Mouse (Mus musculus): ENCODE results near the gene Rps6ka1. TPM values are rescaled to one million over a fixed set of nuclear protein-coding genes. Genes with fewer than 3 reads are reported as not detected.

Rps6ka1 gene
- polyA plus RNA-seq, 1 experiment from 2014 or later, result 47.6 TPM

- H3K36me3 ChIP-seq (ENCODE audit: control insufficient read depth, insufficient read depth, low read length), result no peaks in the 10 kb centered on the region
- H3K4me1 ChIP-seq (ENCODE audit: control insufficient read depth, insufficient read depth, low read length), result peaks cover 16% of the 10 kb centered on the region
- H3K27ac ChIP-seq (replicated peaks; ENCODE audit: low read depth, low read length), result 0 out of 2 replicates have a peak overlapping the region, but pooled peaks have one; percentile 32
- H3K4me2 ChIP-seq (ENCODE audit: low read depth, severe bottlenecking), result peak overlapping the region; percentile 93
- 0 out of 2 replicates have a peak overlapping the region, but pooled peaks have one; percentile 8 for H3K9ac ChIP-seq (ENCODE audit: low read length)
- DNase-seq (ENCODE audit: low spot score) (peak; percentile 43), ATAC-seq (ENCODE audit: insufficient number of reproducible peaks, low FRiP score, low TSS enrichment, low read depth) (0 out of 2 replicates have a peak, but pooled peaks have one; percentile 35)
- H3K27me3 ChIP-seq (ENCODE audit: control insufficient read depth, insufficient read depth, low read length), result no peaks in the 10 kb centered on the region
- H3K4me3 ChIP-seq (ENCODE audit: low read depth, low read length), result no peak overlapping the region; the same call in 1 of the 2 replicates
- H3K9me3 ChIP-seq (ENCODE audit: control insufficient read depth, low read length), result no peaks in the 10 kb centered on the region
- 11% methylated on average over 10 of the region's 10 CpGs for WGBS
Observed at GRCm38 (mm10) chr4:133885991-133886501, 1.6 kb downstream of the Rps6ka1 start.

GRCm38 (mm10) chr4:133885331-133885730, 2.3 kb downstream of the Rps6ka1 start:
- 74% methylated on average over 4 of the region's 4 CpGs for whole genome bisulfite sequencing
- H3K27ac ChIP-seq (replicated peaks; ENCODE audit: low read depth, low read length), result no peak overlapping the region
- H3K27me3 ChIP-seq (ENCODE audit: control insufficient read depth, insufficient read depth, low read length), result no peaks in the 10 kb centered on the region
- H3K4me3 ChIP-seq (ENCODE audit: low read depth, low read length), result no peak overlapping the region
- DNase-seq (ENCODE audit: low spot score) (no peak), ATAC-seq (ENCODE audit: insufficient number of reproducible peaks, low FRiP score, low TSS enrichment, low read depth) (no peak)
- H3K9ac ChIP-seq (ENCODE audit: low read length), result no peak overlapping the region
- H3K9me3 ChIP-seq (ENCODE audit: control insufficient read depth, low read length), result no peaks in the 10 kb centered on the region
- no peak overlapping the region for H3K4me2 ChIP-seq (ENCODE audit: low read depth, severe bottlenecking)
- 0 out of 2 replicates have a peak, but pooled peaks cover 2% of the 10 kb centered on the region for H3K36me3 ChIP-seq (ENCODE audit: control insufficient read depth, insufficient read depth, low read length)
- peaks cover 16% of the 10 kb centered on the region for H3K4me1 ChIP-seq (ENCODE audit: control insufficient read depth, insufficient read depth, low read length)

DNA sequence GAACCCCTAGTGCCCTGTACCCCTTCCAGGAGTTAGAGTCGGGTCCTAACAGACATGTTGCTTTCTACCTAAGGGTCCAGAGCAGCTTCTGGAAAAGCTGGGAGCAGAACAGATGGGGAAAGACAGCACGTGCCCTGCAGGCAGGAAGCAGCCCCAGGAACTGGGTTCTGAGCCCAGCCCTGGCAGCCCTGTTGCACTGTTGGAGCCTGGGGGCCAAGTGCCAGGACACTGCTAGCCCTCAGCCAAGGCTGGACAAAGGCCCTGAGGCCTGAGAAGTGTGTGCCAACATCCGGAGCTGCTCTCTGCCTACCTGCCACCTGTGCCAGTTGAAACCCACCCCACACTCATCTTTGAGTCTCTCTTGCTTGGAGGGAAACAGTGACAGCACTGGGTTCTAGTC, 2.7 kb downstream of the Rps6ka1 start:
- H3K36me3 ChIP-seq (ENCODE audit: control insufficient read depth, insufficient read depth, low read length), result 0 out of 2 replicates have a peak, but pooled peaks cover 2% of the 10 kb centered on the region
- H3K4me2 ChIP-seq (ENCODE audit: low read depth, severe bottlenecking), result no peak overlapping the region
- no peak overlapping the region for H3K9ac ChIP-seq (ENCODE audit: low read length)
- ATAC-seq (ENCODE audit: insufficient number of reproducible peaks, low FRiP score, low TSS enrichment, low read depth) (no peak), DNase-seq (ENCODE audit: low spot score) (no peak)
- H3K4me3 ChIP-seq (ENCODE audit: low read depth, low read length), result no peak overlapping the region
- no peaks in the 10 kb centered on the region for H3K27me3 ChIP-seq (ENCODE audit: control insufficient read depth, insufficient read depth, low read length)
- H3K4me1 ChIP-seq (ENCODE audit: control insufficient read depth, insufficient read depth, low read length), result peaks cover 16% of the 10 kb centered on the region
- H3K27ac ChIP-seq (replicated peaks; ENCODE audit: low read depth, low read length), result no peak overlapping the region
- no peaks in the 10 kb centered on the region for H3K9me3 ChIP-seq (ENCODE audit: control insufficient read depth, low read length)
- 86% methylated on average over 3 of the region's 3 CpGs for WGBS

GRCm38 (mm10) chr4:133884127-133884753, 3.4 kb downstream of the Rps6ka1 start:
- Histone ChIP-seq H3K4me1 (ENCODE audit: control insufficient read depth, insufficient read depth, low read length) (peaks cover 16% of the 10 kb centered on the region), H3K4me2 (ENCODE audit: low read depth, severe bottlenecking) (no peak overlapping the region), H3K4me3 (ENCODE audit: low read depth, low read length) (no peak overlapping the region), H3K27ac (replicated peaks; ENCODE audit: low read depth, low read length) (no peak overlapping the region), H3K36me3 (ENCODE audit: control insufficient read depth, insufficient read depth, low read length) (0 out of 2 replicates have a peak, but pooled peaks cover 2% of the 10 kb centered on the region), H3K9ac (ENCODE audit: low read length) (no peak overlapping the region), H3K9me3 (ENCODE audit: control insufficient read depth, low read length) (no peaks in the 10 kb centered on the region), H3K27me3 (ENCODE audit: control insufficient read depth, insufficient read depth, low read length) (no peaks in the 10 kb centered on the region)
- 87% methylated on average over 8 of the region's 8 CpGs for WGBS
- DNase-seq (ENCODE audit: low spot score) (no peak), ATAC-seq (ENCODE audit: insufficient number of reproducible peaks, low FRiP score, low TSS enrichment, low read depth) (no peak)

DNA sequence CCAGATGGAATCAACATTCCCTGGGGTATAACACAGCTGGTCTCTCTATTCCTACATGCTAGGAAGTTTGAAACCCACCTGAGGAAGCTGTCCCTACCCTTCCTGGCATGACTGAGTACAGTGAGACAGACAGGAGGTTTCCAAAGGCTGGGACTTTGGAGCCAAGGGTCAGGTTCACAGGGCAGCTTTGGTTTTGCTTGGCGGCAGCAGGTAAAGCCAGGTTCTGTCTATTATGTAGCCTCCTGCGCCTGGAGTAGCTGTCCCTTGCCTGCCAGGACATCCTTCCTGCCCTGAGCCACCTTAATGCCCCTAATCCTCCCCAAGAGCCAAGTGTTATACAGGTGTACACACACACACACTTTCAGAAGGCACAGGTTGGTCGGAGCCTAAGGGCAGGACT, 5.7 kb downstream of the Rps6ka1 start:
- Histone ChIP-seq H3K36me3 (ENCODE audit: control insufficient read depth, insufficient read depth, low read length) (0 out of 2 replicates have a peak, but pooled peaks cover 2% of the 10 kb centered on the region), H3K4me3 (ENCODE audit: low read depth, low read length) (no peak overlapping the region), H3K4me1 (ENCODE audit: control insufficient read depth, insufficient read depth, low read length) (peaks cover 15% of the 10 kb centered on the region), H3K4me2 (ENCODE audit: low read depth, severe bottlenecking) (no peak overlapping the region), H3K9ac (ENCODE audit: low read length) (no peak overlapping the region), H3K9me3 (ENCODE audit: control insufficient read depth, low read length) (no peaks in the 10 kb centered on the region), H3K27ac (replicated peaks; ENCODE audit: low read depth, low read length) (no peak overlapping the region), H3K27me3 (ENCODE audit: control insufficient read depth, insufficient read depth, low read length) (no peaks in the 10 kb centered on the region)
- ATAC-seq (ENCODE audit: insufficient number of reproducible peaks, low FRiP score, low TSS enrichment, low read depth) (no peak), DNase-seq (ENCODE audit: low spot score) (no peak)
- WGBS, result 89% methylated on average over 3 of the region's 3 CpGs

DNA sequence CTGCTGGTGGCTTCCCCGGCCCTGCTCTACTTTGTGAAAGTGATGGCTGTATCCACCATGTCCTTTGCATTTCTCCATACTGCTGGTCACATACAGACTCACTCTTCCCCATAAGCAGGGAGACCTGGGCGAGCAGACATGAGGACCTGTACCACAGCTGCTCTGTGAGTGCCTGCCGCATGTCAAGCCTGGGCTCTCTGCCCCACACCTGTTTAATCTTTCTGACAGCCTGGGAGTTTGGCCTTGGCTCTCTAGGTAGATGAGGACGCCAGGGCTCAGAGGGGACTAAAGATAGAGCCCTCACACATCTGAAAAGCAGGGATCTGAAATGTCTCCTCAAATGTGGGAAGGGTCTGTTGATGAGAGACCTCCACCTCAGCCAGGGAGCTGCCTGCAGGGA, 6.2 kb downstream of the Rps6ka1 start:
- H3K27ac ChIP-seq (replicated peaks; ENCODE audit: low read depth, low read length), result no peak overlapping the region
- DNase-seq (ENCODE audit: low spot score) (no peak), ATAC-seq (ENCODE audit: insufficient number of reproducible peaks, low FRiP score, low TSS enrichment, low read depth) (no peak)
- WGBS, result 77% methylated on average over 4 of the region's 4 CpGs
- H3K27me3 ChIP-seq (ENCODE audit: control insufficient read depth, insufficient read depth, low read length), result no peaks in the 10 kb centered on the region
- H3K36me3 ChIP-seq (ENCODE audit: control insufficient read depth, insufficient read depth, low read length), result 0 out of 2 replicates have a peak, but pooled peaks cover 2% of the 10 kb centered on the region
- H3K4me2 ChIP-seq (ENCODE audit: low read depth, severe bottlenecking), result no peak overlapping the region
- no peak overlapping the region for H3K9ac ChIP-seq (ENCODE audit: low read length)
- no peaks in the 10 kb centered on the region for H3K9me3 ChIP-seq (ENCODE audit: control insufficient read depth, low read length)
- no peak overlapping the region for H3K4me3 ChIP-seq (ENCODE audit: low read depth, low read length)
- peaks cover 11% of the 10 kb centered on the region for H3K4me1 ChIP-seq (ENCODE audit: control insufficient read depth, insufficient read depth, low read length)

DNA sequence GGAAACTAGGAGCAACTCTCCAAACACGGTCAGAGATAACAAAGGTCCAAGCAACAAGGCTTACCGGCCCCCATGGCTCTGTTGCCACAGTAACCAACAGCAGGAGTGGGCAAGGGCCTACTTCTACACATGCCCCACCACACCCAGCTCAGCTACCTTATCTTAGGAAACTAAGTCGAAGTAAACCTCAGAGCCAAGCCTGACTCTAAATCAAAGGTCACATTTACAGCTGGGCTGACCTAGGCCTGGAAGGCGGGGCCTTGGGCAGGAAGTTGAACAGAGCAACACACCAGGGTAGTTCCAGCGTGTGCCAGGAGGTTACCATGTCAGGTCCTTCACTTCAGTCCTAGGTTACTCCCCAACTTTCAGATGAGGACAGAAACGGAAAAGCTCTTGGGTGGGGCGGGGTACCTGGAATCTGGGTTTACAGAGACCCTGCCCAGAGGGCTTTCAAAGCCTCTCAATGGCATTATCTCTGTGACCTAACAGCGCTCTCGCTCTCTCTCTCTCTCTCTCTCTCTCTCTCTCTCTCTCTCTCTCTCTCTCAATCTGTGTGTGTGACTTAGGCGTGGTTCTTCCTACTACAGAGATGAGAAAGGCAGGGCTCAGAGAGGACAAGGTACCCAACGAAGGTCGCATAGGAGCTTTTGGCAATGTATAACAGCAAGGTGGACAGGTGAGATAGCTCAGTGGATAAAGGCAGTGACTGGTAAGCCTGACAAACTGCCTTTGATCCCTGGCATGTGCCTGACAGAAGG, 8.3 kb downstream of the Rps6ka1 start:
- no peak overlapping the region for H3K9ac ChIP-seq (ENCODE audit: low read length)
- DNase-seq (ENCODE audit: low spot score), result no peak
- no peak overlapping the region for H3K4me3 ChIP-seq (ENCODE audit: low read depth, low read length)
- no peak overlapping the region for H3K27ac ChIP-seq (replicated peaks; ENCODE audit: low read depth, low read length)
- WGBS, result 67% methylated on average over 12 of the region's 12 CpGs
- H3K27me3 ChIP-seq (ENCODE audit: control insufficient read depth, insufficient read depth, low read length), result no peaks in the 10 kb centered on the region
- no peak overlapping the region for H3K4me2 ChIP-seq (ENCODE audit: low read depth, severe bottlenecking)
- 0 out of 2 replicates have a peak, but pooled peaks cover 2% of the 10 kb centered on the region for H3K36me3 ChIP-seq (ENCODE audit: control insufficient read depth, insufficient read depth, low read length)
- H3K4me1 ChIP-seq (ENCODE audit: control insufficient read depth, insufficient read depth, low read length), result no peaks in the 10 kb centered on the region
- ATAC-seq (ENCODE audit: insufficient number of reproducible peaks, low FRiP score, low TSS enrichment, low read depth), result no peak
- no peaks in the 10 kb centered on the region for H3K9me3 ChIP-seq (ENCODE audit: control insufficient read depth, low read length)

DNA sequence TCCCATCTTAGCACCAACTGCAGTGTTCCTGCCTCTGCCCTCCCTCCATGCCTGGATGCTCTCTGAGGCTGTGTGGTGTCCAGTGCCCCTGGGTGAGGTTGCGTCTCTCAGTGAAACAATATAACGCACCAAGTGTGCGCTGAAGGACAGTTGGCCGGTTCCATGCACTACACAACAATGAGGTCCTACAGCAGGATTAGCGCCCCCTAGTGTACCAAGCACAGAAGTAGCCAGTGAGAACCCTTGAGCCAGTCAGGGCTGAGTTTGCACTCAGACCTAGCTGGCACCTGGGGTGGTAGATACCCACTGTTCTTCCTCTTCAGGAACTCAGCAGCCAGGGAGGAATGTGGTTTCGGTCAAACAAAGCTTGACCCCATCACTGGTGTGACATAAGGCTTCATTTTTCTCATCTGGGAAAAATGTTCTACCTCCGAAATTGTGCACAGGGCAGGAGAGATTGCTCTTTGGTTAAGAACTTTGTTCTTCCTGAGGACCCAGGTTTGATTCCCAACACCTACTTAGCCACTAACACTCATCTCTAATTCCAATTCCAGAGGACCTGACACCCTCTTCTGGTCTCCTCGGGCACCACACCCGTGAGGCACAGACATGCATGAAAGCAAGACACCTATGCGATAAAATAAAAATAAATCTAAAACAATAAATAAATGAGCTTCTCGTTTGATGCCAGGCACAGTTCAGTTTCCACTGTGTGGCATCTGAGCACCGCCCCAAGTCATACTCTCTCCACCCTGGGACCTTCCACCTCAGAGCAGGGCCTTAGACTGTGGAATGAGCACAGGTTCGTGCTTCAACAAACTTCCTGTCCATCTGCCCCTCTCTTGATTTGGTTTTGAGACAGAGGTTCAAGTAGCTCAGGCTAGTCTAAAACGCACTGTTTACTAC, 9.5 kb downstream of the Rps6ka1 start:
- H3K27me3 ChIP-seq (ENCODE audit: control insufficient read depth, insufficient read depth, low read length), result no peaks in the 10 kb centered on the region
- no peak overlapping the region for H3K4me2 ChIP-seq (ENCODE audit: low read depth, severe bottlenecking)
- ATAC-seq (ENCODE audit: insufficient number of reproducible peaks, low FRiP score, low TSS enrichment, low read depth), result no peak
- no peak overlapping the region for H3K4me3 ChIP-seq (ENCODE audit: low read depth, low read length)
- 0 out of 2 replicates have a peak, but pooled peaks cover 2% of the 10 kb centered on the region for H3K36me3 ChIP-seq (ENCODE audit: control insufficient read depth, insufficient read depth, low read length)
- H3K27ac ChIP-seq (replicated peaks; ENCODE audit: low read depth, low read length), result no peak overlapping the region
- WGBS, result 88% methylated on average over 14 of the region's 14 CpGs
- no peaks in the 10 kb centered on the region for H3K4me1 ChIP-seq (ENCODE audit: control insufficient read depth, insufficient read depth, low read length)
- no peak overlapping the region for H3K9ac ChIP-seq (ENCODE audit: low read length)
- H3K9me3 ChIP-seq (ENCODE audit: control insufficient read depth, low read length), result no peaks in the 10 kb centered on the region
- DNase-seq (ENCODE audit: low spot score), result no peak

Measured in limb, embryonic 11.5 days (tissue).